In genomic region chr8:127495226-127495780, GRCm38 (mm10) we compare ENCODE assay signal across 9 mouse cellular contexts.
DNase-seq lines count a peak whose midpoint lies in the region; TF ChIP-seq lines count a peak whose summit lies in the region.
"Had no signal": no experiment of that assay in that cellular context is flagged by ENCODE, and none has a peak within 500 bp of the region (broad histone marks: within the 10 kb centered on the region; RNA-seq: fewer than 3 reads in every experiment).

No protein-coding gene starts in this region.

- peaks cover 6% of the 10 kb centered on the region; the same call in 1 of the 2 replicates for H3K4me1 ChIP-seq in limb, embryonic 10.5 days

- 74% methylated on average over 4 of the region's 4 CpGs for WGBS in limb, embryonic 10.5 days

- TF ChIP-seq CTCF in gastrocnemius, adult 2 months (IDR thresholded peaks at IDR 0.05): no peak

- no peaks in the 10 kb centered on the region for H3K9me3 ChIP-seq in limb, embryonic 10.5 days (replicated peaks)
- H3K9me3 ChIP-seq: neural tube, embryonic 13.5 days had no signal

- H3K4me3 ChIP-seq in gastrocnemius, adult 2 months: no peak overlapping the region
- no peak overlapping the region for H3K4me3 ChIP-seq in limb, embryonic 10.5 days
- H3K4me3 ChIP-seq: neural tube, embryonic 13.5 days had no signal

- H3K36me3 ChIP-seq in limb, embryonic 10.5 days: no peaks in the 10 kb centered on the region
- H3K36me3 ChIP-seq: neural tube, embryonic 13.5 days had no signal

- no peaks in the 10 kb centered on the region for H3K27me3 ChIP-seq in limb, embryonic 10.5 days (ENCODE audit: low read depth, poor library complexity, severe bottlenecking)
- H3K27me3 ChIP-seq: neural tube, embryonic 13.5 days had no signal

- peak; percentile 15 for DNase-seq in gastrocnemius, adult 18-20 months (ENCODE audit: low spot score)
- DNase-seq in gastrocnemius, adult 2 months: no peak
- DNase-seq in urinary bladder, postnatal 14 days (ENCODE audit: low spot score): peak; percentile 14
- no peak for DNase-seq in urinary bladder, adult 18-20 months (ENCODE audit: low spot score in 2 of 2)
- peak; percentile 47 for DNase-seq in limb, embryonic 10.5 days (ENCODE audit: low spot score)
- DNase-seq in adipocyte (ENCODE audit: low spot score): no peak
- DNase-seq in frontal cortex, adult 2 months (ENCODE audit: extremely low spot score in 1 of 2, low spot score in 1 of 2): no peak
- DNase-seq in urinary bladder, postnatal 4 days (ENCODE audit: low spot score in 2 of 2): no peak

- H3K27ac ChIP-seq in gastrocnemius, adult 2 months: no peak overlapping the region
- H3K27ac ChIP-seq in limb, embryonic 10.5 days: no peak overlapping the region
- H3K27ac ChIP-seq: neural tube, embryonic 13.5 days had no signal

- intact Hi-C loops in gastrocnemius, adult 2 months (cut with DNase I): no loop called here

Comparison
In these comparisons a context has a peak if more than half of its experiments do, and no peak if none do; other contexts are left out.
1. DNase-seq: peak in gastrocnemius, adult 18-20 months (single experiment), urinary bladder, postnatal 14 days (single experiment) and limb, embryonic 10.5 days (single experiment); none in gastrocnemius, adult 2 months (single experiment), urinary bladder, adult 18-20 months (0 of 2), adipocyte (single experiment), frontal cortex, adult 2 months (0 of 2) and urinary bladder, postnatal 4 days (0 of 2).